In the genomic region with DNA sequence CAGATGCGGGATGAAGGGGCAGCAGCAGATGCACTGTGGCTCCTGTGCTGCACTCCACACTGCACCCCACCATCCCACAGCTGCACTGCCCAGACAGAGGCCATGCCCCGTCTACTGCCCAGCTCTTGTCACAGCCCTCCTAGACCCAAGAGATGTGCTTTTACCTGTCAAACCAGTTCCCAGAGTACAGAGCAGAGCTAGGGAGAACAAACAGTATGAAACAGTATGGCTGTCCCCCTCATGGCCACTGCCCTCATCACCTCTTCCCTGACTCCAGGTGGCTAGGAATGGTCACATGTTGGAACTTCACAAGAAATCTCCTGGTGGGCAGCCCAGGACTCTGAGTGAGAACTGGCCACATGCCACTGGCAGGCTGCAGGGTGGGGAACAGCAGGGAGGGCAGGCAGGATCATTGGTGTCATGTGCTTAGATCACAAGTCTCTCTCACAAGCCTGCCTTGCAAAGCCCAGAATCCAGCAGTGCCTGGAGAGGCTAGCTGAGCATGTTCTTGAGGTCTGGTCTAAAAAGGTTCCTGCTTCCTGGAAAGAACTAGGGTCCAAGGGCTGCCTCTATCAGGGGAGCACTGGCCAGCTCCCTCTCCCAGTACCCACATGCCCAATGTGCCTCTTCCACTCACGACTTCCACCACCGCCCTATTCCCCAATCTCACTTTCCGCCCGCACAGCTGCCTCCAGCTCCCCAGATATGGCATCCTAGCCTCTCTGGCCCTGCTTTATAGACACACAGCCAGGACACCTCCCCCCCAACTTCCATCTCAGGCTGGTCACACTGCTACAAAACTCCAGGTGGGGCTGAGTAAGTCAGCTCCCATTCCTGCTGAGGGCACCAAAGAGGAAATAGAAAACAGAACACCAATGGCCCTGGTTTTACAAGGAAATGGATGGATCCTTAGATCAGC, we compare ENCODE assay signal across 10 mouse cellular contexts. TPM values are rescaled to one million over a fixed set of nuclear protein-coding genes. Genes with fewer than 3 reads are reported as not detected.
DNase-seq lines count a peak whose midpoint lies in the region; ATAC-seq and TF ChIP-seq lines count a peak whose summit lies in the region.
"Had no signal": no experiment of that assay in that cellular context is flagged by ENCODE, and none has a peak within 500 bp of the region (broad histone marks: within the 10 kb centered on the region; RNA-seq: fewer than 3 reads in every experiment).

No protein-coding gene starts in this region.

- H3K9ac ChIP-seq in forebrain, embryonic 16.5 days (replicated peaks; ENCODE audit: low read depth, low read length) = no peak overlapping the region
- no peak overlapping the region for H3K9ac ChIP-seq in lung, embryonic 15.5 days
- H3K9ac ChIP-seq in hindbrain, postnatal 0 days (replicated peaks; ENCODE audit: low read length) = no peak overlapping the region

- peaks cover 44% of the 10 kb centered on the region for H3K4me1 ChIP-seq in forebrain, embryonic 10.5 days
- peaks cover 40% of the 10 kb centered on the region for H3K4me1 ChIP-seq in forebrain, embryonic 16.5 days (replicated peaks; ENCODE audit: control insufficient read depth, insufficient read depth, low read length)
- H3K4me1 ChIP-seq in lung, embryonic 15.5 days = peaks cover 46% of the 10 kb centered on the region
- H3K4me1 ChIP-seq in hindbrain, postnatal 0 days (ENCODE audit: insufficient read depth, low read length) = peaks cover 37% of the 10 kb centered on the region
- H3K4me1 ChIP-seq in olfactory bulb, adult 2 months (ENCODE audit: control insufficient read depth, insufficient read depth, low read length) = peaks cover 60% of the 10 kb centered on the region

- no peaks in the 10 kb centered on the region for H3K9me3 ChIP-seq in forebrain, embryonic 10.5 days
- no peaks in the 10 kb centered on the region for H3K9me3 ChIP-seq in forebrain, embryonic 16.5 days (ENCODE audit: control insufficient read depth, low read length)
- no peaks in the 10 kb centered on the region for H3K9me3 ChIP-seq in lung, embryonic 15.5 days
- H3K9me3 ChIP-seq in hindbrain, postnatal 0 days (ENCODE audit: low read length) = no peaks in the 10 kb centered on the region

- no peaks in the 10 kb centered on the region for H3K27me3 ChIP-seq in forebrain, embryonic 10.5 days (ENCODE audit: poor library complexity, severe bottlenecking)
- H3K27me3 ChIP-seq in forebrain, embryonic 16.5 days (replicated peaks; ENCODE audit: control insufficient read depth, insufficient read depth, low read length) = no peaks in the 10 kb centered on the region
- no peaks in the 10 kb centered on the region for H3K27me3 ChIP-seq in lung, embryonic 15.5 days
- H3K27me3 ChIP-seq in hindbrain, postnatal 0 days (ENCODE audit: insufficient read depth, low read length) = no peaks in the 10 kb centered on the region

- ATAC-seq in forebrain, embryonic 16.5 days = no peak
- ATAC-seq in lung, embryonic 15.5 days (ENCODE audit: borderline replicate concordance, extremely low read depth, low FRiP score, low TSS enrichment) = no peak
- no peak for ATAC-seq in hindbrain, postnatal 0 days

- no peak overlapping the region for H3K4me2 ChIP-seq in forebrain, embryonic 16.5 days (ENCODE audit: low read length)
- H3K4me2 ChIP-seq in lung, embryonic 15.5 days = no peak overlapping the region; the same call in 1 of the 2 replicates
- H3K4me2 ChIP-seq in hindbrain, postnatal 0 days (ENCODE audit: low read depth, low read length) = peak overlapping the region; percentile 96

- no peak for TF ChIP-seq CTCF in hindbrain, postnatal 0 days (IDR thresholded peaks at IDR 0.05; ENCODE audit: low read depth)
- no peak for TF ChIP-seq CTCF in olfactory bulb, adult 2 months (IDR thresholded peaks at IDR 0.05; ENCODE audit: insufficient read depth, low read depth, low read length)

- H3K27ac ChIP-seq in forebrain, embryonic 10.5 days = 0 out of 2 replicates have a peak overlapping the region, but pooled peaks have one; percentile 40
- H3K27ac ChIP-seq in forebrain, embryonic 16.5 days (ENCODE audit: low read length) = no peak overlapping the region
- H3K27ac ChIP-seq in lung, embryonic 15.5 days = peak overlapping the region; percentile 20; the same call in 1 of the 2 replicates
- no peak overlapping the region for H3K27ac ChIP-seq in hindbrain, postnatal 0 days
- 0 out of 2 replicates have a peak overlapping the region, but pooled peaks have one; percentile 2 for H3K27ac ChIP-seq in olfactory bulb, adult 2 months (ENCODE audit: insufficient read depth, low read depth, low read length)

- H3K36me3 ChIP-seq in forebrain, embryonic 10.5 days (replicated peaks) = peaks cover 60% of the 10 kb centered on the region
- no peaks in the 10 kb centered on the region for H3K36me3 ChIP-seq in forebrain, embryonic 16.5 days (ENCODE audit: control insufficient read depth, insufficient read depth)
- H3K36me3 ChIP-seq in lung, embryonic 15.5 days = peaks cover 21% of the 10 kb centered on the region
- 0 out of 2 replicates have a peak, but pooled peaks cover 4% of the 10 kb centered on the region for H3K36me3 ChIP-seq in hindbrain, postnatal 0 days (ENCODE audit: insufficient read depth, low read length)

- TF ChIP-seq POLR2A in olfactory bulb, adult 2 months (IDR thresholded peaks at IDR 0.05; ENCODE audit: insufficient read depth, low read depth, low read length) = no peak

- peak overlapping the region; percentile 10; the same call in 1 of the 2 replicates for H3K4me3 ChIP-seq in forebrain, embryonic 10.5 days
- no peak overlapping the region for H3K4me3 ChIP-seq in forebrain, embryonic 16.5 days (replicated peaks; ENCODE audit: low read length)
- H3K4me3 ChIP-seq in lung, embryonic 15.5 days = no peak overlapping the region
- H3K4me3 ChIP-seq in hindbrain, postnatal 0 days (ENCODE audit: low read length) = no peak overlapping the region
- H3K4me3 ChIP-seq in olfactory bulb, adult 2 months (ENCODE audit: insufficient read depth, low read depth, low read length) = no peak overlapping the region

- no peak for DNase-seq in forebrain, embryonic 10.5 days (ENCODE audit: extremely low spot score, low spot score)
- DNase-seq in lung, postnatal 14 days = no peak
- DNase-seq in hindbrain, postnatal 0 days (ENCODE audit: low spot score) = no peak
- no peak for DNase-seq in thymus, postnatal 10 days (ENCODE audit: low spot score in 2 of 2)
- DNase-seq in urinary bladder, postnatal 25 days (ENCODE audit: low spot score) = no peak
- DNase-seq: right cerebral cortex, postnatal 14 days had no signal

- 91% methylated on average over 6 of the region's 6 CpGs for WGBS in forebrain, embryonic 10.5 days
- 94% methylated on average over 6 of the region's 6 CpGs for WGBS in forebrain, embryonic 16.5 days
- WGBS in lung, embryonic 15.5 days = 81% methylated on average over 6 of the region's 6 CpGs
- WGBS in hindbrain, postnatal 0 days = 94% methylated on average over 6 of the region's 6 CpGs
- 65% methylated on average over 6 of the region's 6 CpGs for WGBS in olfactory bulb, adult 2 months

RNA-seq across cellular contexts. Expression of a gene that starts 4.6 kb away (rescaled TPM):
- polyA plus RNA-seq in forebrain, embryonic 10.5 days (2016; fragmentation: Nextera tagmentation; extraction: Ambion mirVana) = 20.2 and 22.2 TPM in 2 replicates
- polyA plus RNA-seq in forebrain, embryonic 16.5 days (2015; fragmentation: Nextera tagmentation; extraction: Ambion mirVana) = 31.9 and 38.8 TPM in 2 replicates
- polyA plus RNA-seq in lung, embryonic 15.5 days (2015; fragmentation: Nextera tagmentation; extraction: Ambion mirVana) = 23.8 and 24.8 TPM in 2 replicates
- 125 and 128 TPM in 2 replicates for total RNA-seq in hindbrain, postnatal 0 days (2014; rRNA removed)
- polyA plus RNA-seq in hindbrain, postnatal 0 days (2015; fragmentation: Nextera tagmentation; extraction: Ambion mirVana) = 27.0 and 27.7 TPM in 2 replicates
- polyA plus RNA-seq in olfactory bulb, adult 2 months (2012; ENCODE audit: insufficient read depth, insufficient read length, low replicate concordance, missing spikeins) = not detected in 2 replicates

RNA-seq across cellular contexts. Expression of a gene that starts 18.8 kb away (rescaled TPM):
- polyA plus RNA-seq in forebrain, embryonic 10.5 days (2016; fragmentation: Nextera tagmentation; extraction: Ambion mirVana) = 0.30 and 0.47 TPM in 2 replicates
- 0.26 TPM in 1 of 2 replicates, not detected in the other for polyA plus RNA-seq in forebrain, embryonic 16.5 days (2015; fragmentation: Nextera tagmentation; extraction: Ambion mirVana)
- 0.50 and 0.54 TPM in 2 replicates for polyA plus RNA-seq in lung, embryonic 15.5 days (2015; fragmentation: Nextera tagmentation; extraction: Ambion mirVana)
- 0.25 TPM in 1 of 2 replicates, not detected in the other for total RNA-seq in hindbrain, postnatal 0 days (2014; rRNA removed)
- not detected in 2 replicates for polyA plus RNA-seq in hindbrain, postnatal 0 days (2015; fragmentation: Nextera tagmentation; extraction: Ambion mirVana)
- not detected in 2 replicates for polyA plus RNA-seq in olfactory bulb, adult 2 months (2012; ENCODE audit: insufficient read depth, insufficient read length, low replicate concordance, missing spikeins)

RNA-seq across cellular contexts. Expression of a gene that starts 19.2 kb away (rescaled TPM):
- 180 and 186 TPM in 2 replicates for polyA plus RNA-seq in forebrain, embryonic 10.5 days (2016; fragmentation: Nextera tagmentation; extraction: Ambion mirVana)
- 120 and 124 TPM in 2 replicates for polyA plus RNA-seq in forebrain, embryonic 16.5 days (2015; fragmentation: Nextera tagmentation; extraction: Ambion mirVana)
- 164 and 183 TPM in 2 replicates for polyA plus RNA-seq in lung, embryonic 15.5 days (2015; fragmentation: Nextera tagmentation; extraction: Ambion mirVana)
- 60.0 and 61.7 TPM in 2 replicates for total RNA-seq in hindbrain, postnatal 0 days (2014; rRNA removed)
- 153 and 162 TPM in 2 replicates for polyA plus RNA-seq in hindbrain, postnatal 0 days (2015; fragmentation: Nextera tagmentation; extraction: Ambion mirVana)
- not detected in 2 replicates for polyA plus RNA-seq in olfactory bulb, adult 2 months (2012; ENCODE audit: insufficient read depth, insufficient read length, low replicate concordance, missing spikeins)

RNA-seq across cellular contexts. Expression of a gene that starts 40.6 kb away (rescaled TPM):
- 0.06 and 0.12 TPM in 2 replicates for polyA plus RNA-seq in forebrain, embryonic 10.5 days (2016; fragmentation: Nextera tagmentation; extraction: Ambion mirVana)
- 0.81 and 0.90 TPM in 2 replicates for polyA plus RNA-seq in forebrain, embryonic 16.5 days (2015; fragmentation: Nextera tagmentation; extraction: Ambion mirVana)
- polyA plus RNA-seq in lung, embryonic 15.5 days (2015; fragmentation: Nextera tagmentation; extraction: Ambion mirVana) = 0.20 TPM in 1 of 2 replicates, not detected in the other
- 1.9 and 4.4 TPM in 2 replicates for total RNA-seq in hindbrain, postnatal 0 days (2014; rRNA removed)
- 1.3 TPM in 2 replicates for polyA plus RNA-seq in hindbrain, postnatal 0 days (2015; fragmentation: Nextera tagmentation; extraction: Ambion mirVana)
- not detected in 2 replicates for polyA plus RNA-seq in olfactory bulb, adult 2 months (2012; ENCODE audit: insufficient read depth, insufficient read length, low replicate concordance, missing spikeins)
- total RNA-seq: hematopoietic stem cell, adult 5-6 weeks had no signal

RNA-seq across cellular contexts. Expression of a gene that starts 46.0 kb away (rescaled TPM):
- polyA plus RNA-seq in forebrain, embryonic 10.5 days (2016; fragmentation: Nextera tagmentation; extraction: Ambion mirVana) = 53.6 and 54.0 TPM in 2 replicates
- 57.2 and 57.6 TPM in 2 replicates for polyA plus RNA-seq in forebrain, embryonic 16.5 days (2015; fragmentation: Nextera tagmentation; extraction: Ambion mirVana)
- polyA plus RNA-seq in lung, embryonic 15.5 days (2015; fragmentation: Nextera tagmentation; extraction: Ambion mirVana) = 46.4 and 51.4 TPM in 2 replicates
- 67.0 and 90.9 TPM in 2 replicates for total RNA-seq in hindbrain, postnatal 0 days (2014; rRNA removed)
- polyA plus RNA-seq in hindbrain, postnatal 0 days (2015; fragmentation: Nextera tagmentation; extraction: Ambion mirVana) = 70.3 and 77.5 TPM in 2 replicates
- not detected in 2 replicates for polyA plus RNA-seq in olfactory bulb, adult 2 months (2012; ENCODE audit: insufficient read depth, insufficient read length, low replicate concordance, missing spikeins)

Comparison
In these comparisons a context has a peak if more than half of its experiments do, and no peak if none do; other contexts are left out.
1. H3K27ac ChIP-seq: peak in forebrain, embryonic 10.5 days (single experiment), lung, embryonic 15.5 days (single experiment) and olfactory bulb, adult 2 months (single experiment); none in forebrain, embryonic 16.5 days (single experiment) and hindbrain, postnatal 0 days (single experiment).
2. RNA of a gene that starts 19.2 kb away (polyA plus RNA-seq): 180 to 186 TPM in forebrain, embryonic 10.5 days, 164 to 183 TPM in lung, embryonic 15.5 days, 153 to 162 TPM in hindbrain, postnatal 0 days and 120 to 124 TPM in forebrain, embryonic 16.5 days; not detected in olfactory bulb, adult 2 months; every median in the first group is over 100 times any median in the second.